Mouse (Mus musculus): Measurements from ENCODE around the gene Ttll11. TPM values are rescaled to one million over a fixed set of nuclear protein-coding genes. Genes with fewer than 3 reads are reported as not detected.

The Ttll11 gene
- polyA plus RNA-seq, 1 experiment = 24.8 TPM

DNA sequence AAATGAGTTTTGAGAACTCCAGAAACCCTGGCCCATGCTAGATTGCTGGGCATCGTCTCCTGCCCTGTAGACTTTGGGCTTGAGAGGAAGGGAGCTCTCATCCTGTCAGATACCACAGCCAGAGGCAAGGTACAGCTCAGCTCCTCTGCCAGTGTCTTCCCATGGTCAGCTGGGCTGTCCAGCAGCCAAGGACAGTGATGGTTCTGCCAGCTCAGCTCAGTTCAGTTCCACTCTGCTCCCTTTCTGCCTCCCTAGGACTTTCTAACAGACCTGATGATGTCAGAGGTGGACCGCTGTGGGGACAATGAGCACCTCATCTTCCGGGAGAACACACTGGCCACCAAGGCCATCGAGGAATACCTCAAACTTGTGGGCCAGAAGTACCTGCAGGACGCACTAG, 267.1 kb downstream of the Ttll11 start:
- DNase-seq (ENCODE audit: extremely low spot score in 1 of 2, low spot score in 1 of 2) = no peak

DNA sequence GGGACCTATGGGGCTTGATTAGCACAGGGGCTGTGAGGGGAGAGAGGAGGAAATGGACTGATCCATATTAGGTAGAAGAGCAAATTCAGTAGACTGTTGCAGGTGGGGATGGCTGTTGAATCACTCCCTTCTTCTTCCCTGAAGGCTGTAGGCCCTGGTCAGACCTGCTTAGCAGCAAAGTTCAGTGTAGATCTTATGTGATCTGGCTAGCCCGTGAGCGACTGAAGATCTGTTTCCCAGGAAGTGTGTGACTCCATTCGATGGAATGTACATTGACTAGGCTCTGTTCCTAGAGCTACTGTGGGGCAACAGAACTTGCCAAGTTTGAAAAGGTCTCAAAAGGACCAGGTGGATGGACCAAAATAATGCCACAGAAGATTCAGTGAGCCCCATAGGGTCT, 276.5 kb downstream of the Ttll11 start:
- no peak for DNase-seq (ENCODE audit: extremely low spot score in 1 of 2, low spot score in 1 of 2)

DNA sequence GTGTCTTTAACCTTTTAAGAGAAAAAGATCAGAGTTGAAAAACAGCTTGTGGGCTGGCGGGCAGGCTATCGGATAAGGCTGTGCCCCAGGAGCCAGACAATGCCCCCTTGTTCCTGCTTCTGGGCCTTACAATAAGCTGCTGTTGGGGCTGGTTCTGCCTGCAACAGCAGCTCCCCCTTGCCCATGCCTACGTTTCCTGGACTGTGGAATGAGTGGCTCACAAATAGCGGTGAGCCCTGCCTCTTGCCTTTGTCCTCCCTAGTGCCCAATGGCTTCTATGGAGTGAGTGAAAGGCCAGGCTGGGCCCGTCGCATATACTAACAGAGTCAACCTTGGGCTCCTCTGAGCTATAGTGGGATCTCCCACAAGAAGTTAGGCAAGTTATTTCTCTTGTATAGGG, 277.1 kb downstream of the Ttll11 start:
- DNase-seq (ENCODE audit: extremely low spot score in 1 of 2, low spot score in 1 of 2) = no peak

DNA sequence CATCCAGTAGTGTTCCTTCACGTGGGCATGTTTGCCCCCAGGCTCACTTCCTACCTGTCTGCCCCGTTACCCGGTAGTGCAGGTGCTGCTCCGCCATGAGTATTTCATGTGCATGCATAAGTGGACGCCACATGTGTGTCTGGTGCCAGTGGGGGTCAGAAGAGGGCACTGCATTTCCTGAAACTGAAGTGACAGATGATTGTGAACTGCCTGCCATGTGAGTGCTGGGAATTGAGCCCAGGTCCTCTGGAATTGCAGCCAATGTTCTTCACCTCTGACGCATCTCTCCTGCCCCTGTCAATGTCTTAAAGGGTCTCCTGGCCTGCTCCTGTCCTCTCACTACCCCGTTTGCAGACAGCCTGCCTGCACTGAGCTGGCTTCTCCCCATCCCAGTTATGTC, 277.7 kb downstream of the Ttll11 start:
- no peak for DNase-seq (ENCODE audit: extremely low spot score in 1 of 2, low spot score in 1 of 2)

Other genes starting within 250 kb of the Ttll11 start
- gene Ndufa8, start 69.5 kb upstream of the Ttll11 start, polyA plus RNA-seq (2012; rRNA removed) = 216 and 220 TPM in 2 replicates
- 1.5 and 2.6 TPM in 2 replicates for gene Morn5, start 69.5 kb upstream of the Ttll11 start, polyA plus RNA-seq (2012; rRNA removed)
- gene Lhx6, start 125.5 kb upstream of the Ttll11 start, polyA plus RNA-seq (2012; rRNA removed) = 4.9 and 6.8 TPM in 2 replicates
- gene Mrrf, start 156.5 kb upstream of the Ttll11 start, polyA plus RNA-seq (2012; rRNA removed) = 16.2 and 18.7 TPM in 2 replicates
- 52.4 and 55.6 TPM in 2 replicates for gene Rbm18, start 156.9 kb upstream of the Ttll11 start, polyA plus RNA-seq (2012; rRNA removed)

Data from frontal cortex, adult 2 months (tissue).